Mouse (Mus musculus) hindbrain, embryonic 11.5 days (tissue): ENCODE data around the gene Fbxl18. TPM values are rescaled to one million over a fixed set of nuclear protein-coding genes. Genes with fewer than 3 reads are reported as not detected.
A peak's percentile ranks its signal among the peaks of the same experiment; 100 is the strongest.

ENCODE experiments used
- ATAC-seq: fragments of 200-750 bp; cut with Nextera tagmentation; 2 replicates; pipeline ENCODE4 v1.8.0; 2017; ENCODE audit warnings: mild to moderate bottlenecking, moderate TSS enrichment, moderate library complexity; ENCODE audit not compliant: low FRiP score
- DNase-seq: peaks from one replicate; pipeline ENCODE4 v3.0.0-alpha.2; 2015; ENCODE audit warnings: low spot score
- H3K27ac ChIP-seq: fragments of 300-500 bp; sonication (generic); 2 replicates; pipeline ENCODE4 v1.5.1; 2014; ENCODE audit warnings: mild to moderate bottlenecking, low read depth, low read length
- H3K27me3 ChIP-seq: fragments of 300-500 bp; sonication (generic); 2 replicates; pipeline ENCODE4 v1.6.1; 2014; ENCODE audit warnings: mild to moderate bottlenecking, low read length, moderate library complexity, mixed read lengths; ENCODE audit not compliant: control insufficient read depth, insufficient read depth
- H3K36me3 ChIP-seq: fragments of 300-500 bp; sonication (generic); 2 replicates; pipeline ENCODE4 v1.6.1; 2014; ENCODE audit warnings: mild to moderate bottlenecking, low read length, moderate library complexity, mixed read lengths; ENCODE audit not compliant: control insufficient read depth, insufficient read depth
- H3K4me1 ChIP-seq: fragments of 300-500 bp; sonication (generic); replicated peaks from 2 replicates; pipeline ENCODE4 v1.6.1; 2014; ENCODE audit warnings: low read length, mixed read lengths; ENCODE audit not compliant: control insufficient read depth, insufficient read depth
- H3K4me2 ChIP-seq: fragments of 300-500 bp; sonication (generic); replicated peaks from 2 replicates; pipeline ENCODE4 v1.6.1; 2014; ENCODE audit warnings: mild to moderate bottlenecking, low read depth, low read length
- H3K4me3 ChIP-seq: fragments of 300-500 bp; sonication (generic); 2 replicates; pipeline ENCODE4 v1.5.1; 2014; ENCODE audit warnings: low read depth, low read length
- H3K9ac ChIP-seq: fragments of 300-500 bp; sonication (generic); 2 replicates; pipeline ENCODE4 v1.6.1; 2014; ENCODE audit warnings: low read depth, low read length
- H3K9me3 ChIP-seq: fragments of 300-500 bp; sonication (generic); 2 replicates; pipeline ENCODE4 v1.6.1; 2016; ENCODE audit warnings: low read length; ENCODE audit not compliant: control insufficient read depth
- WGBS: fragments of 180-500 bp; shearing (Covaris S2); extraction: QIAGEN DNeasy Blood & Tissue Kit; methylation state at CpG from one replicate; pipeline ENCODE4 v1.1.7; 2014; 5-methylcytosine and 5-hydroxymethylcytosine counted together
- polyA plus RNA-seq: library from polyadenylated mRNA; unstranded; fragments of >200 nt; fragmentation: Nextera tagmentation; extraction: Ambion mirVana; gene quantifications from 2 replicates; pipeline ENCODE4 v1.2.1, GENCODE M21; 2014

The Fbxl18 gene
- polyA plus RNA-seq, 1 experiment from 2014 or later = 14.5 TPM

- H3K36me3 ChIP-seq = no peaks in the 10 kb centered on the region
- H3K9me3 ChIP-seq = no peaks in the 10 kb centered on the region
- no peak for ATAC-seq
- 79% methylated on average over 8 of the region's 8 CpGs for WGBS
- no peak overlapping the region for H3K4me3 ChIP-seq
- H3K27me3 ChIP-seq = no peaks in the 10 kb centered on the region
- no peak overlapping the region for H3K27ac ChIP-seq
- no peak overlapping the region for H3K9ac ChIP-seq
- no peak for DNase-seq
- no peak overlapping the region for H3K4me2 ChIP-seq
- no peaks in the 10 kb centered on the region for H3K4me1 ChIP-seq
These were observed 61.4 kb downstream of the Fbxl18 start for GRCm38 (mm10) chr5:142833646-142834438.

- no peak overlapping the region for H3K4me3 ChIP-seq
- peaks cover 17% of the 10 kb centered on the region for H3K4me1 ChIP-seq
- H3K27ac ChIP-seq = no peak overlapping the region
- H3K27me3 ChIP-seq = no peaks in the 10 kb centered on the region
- H3K9ac ChIP-seq = no peak overlapping the region
- H3K36me3 ChIP-seq = no peaks in the 10 kb centered on the region
- 85% methylated on average over 4 of the region's 4 CpGs for WGBS
- no peak overlapping the region for H3K4me2 ChIP-seq
- H3K9me3 ChIP-seq = no peaks in the 10 kb centered on the region
- no peak for DNase-seq
- ATAC-seq = no peak
These were observed 69.1 kb downstream of the Fbxl18 start for GRCm38 (mm10) chr5:142826131-142826530.

GRCm38 (mm10) chr5:142825665-142826064 lies 69.6 kb downstream of the Fbxl18 start:
- H3K4me3 ChIP-seq = no peak overlapping the region
- no peaks in the 10 kb centered on the region for H3K27me3 ChIP-seq
- H3K36me3 ChIP-seq = no peaks in the 10 kb centered on the region
- ATAC-seq = no peak
- WGBS = 69% methylated on average over 5 of the region's 5 CpGs
- H3K27ac ChIP-seq = no peak overlapping the region
- H3K4me2 ChIP-seq = no peak overlapping the region
- H3K4me1 ChIP-seq = peaks cover 17% of the 10 kb centered on the region
- DNase-seq = no peak
- no peak overlapping the region for H3K9ac ChIP-seq
- no peaks in the 10 kb centered on the region for H3K9me3 ChIP-seq

GRCm38 (mm10) chr5:142824091-142824490 lies 71.1 kb downstream of the Fbxl18 start:
- no peaks in the 10 kb centered on the region for H3K36me3 ChIP-seq
- WGBS = 8% methylated on average over 6 of the region's 6 CpGs
- no peaks in the 10 kb centered on the region for H3K9me3 ChIP-seq
- peaks cover 17% of the 10 kb centered on the region for H3K4me1 ChIP-seq
- DNase-seq (peak; percentile 55), ATAC-seq (no peak)
- peak overlapping the region; percentile 99 for H3K9ac ChIP-seq
- no peaks in the 10 kb centered on the region for H3K27me3 ChIP-seq
- peak overlapping the region; percentile 93; the same call in 1 of the 2 replicates for H3K4me2 ChIP-seq
- H3K27ac ChIP-seq = peak overlapping the region; percentile 100
- peak overlapping the region; percentile 99; the same call in 1 of the 2 replicates for H3K4me3 ChIP-seq

- H3K9me3 ChIP-seq = no peaks in the 10 kb centered on the region
- no peaks in the 10 kb centered on the region for H3K27me3 ChIP-seq
- peak overlapping the region; percentile 100 for H3K27ac ChIP-seq
- peak; percentile 79 for DNase-seq
- peaks cover 17% of the 10 kb centered on the region for H3K4me1 ChIP-seq
- 5% methylated on average over 31 of the region's 31 CpGs for WGBS
- ATAC-seq = peak; percentile 48
- no peaks in the 10 kb centered on the region for H3K36me3 ChIP-seq
- peak overlapping the region; percentile 99 for H3K9ac ChIP-seq
- H3K4me2 ChIP-seq = peak overlapping the region; percentile 93
- H3K4me3 ChIP-seq = peak overlapping the region; percentile 99
These were observed 71.8 kb downstream of the Fbxl18 start for GRCm38 (mm10) chr5:142823096-142824062.

GRCm38 (mm10) chr5:142822286-142823095 lies 72.7 kb downstream of the Fbxl18 start:
- ATAC-seq (no peak), DNase-seq (peak; percentile 71)
- no peaks in the 10 kb centered on the region for H3K9me3 ChIP-seq
- WGBS = under 1% methylated on average over 35 of the region's 36 CpGs
- H3K36me3 ChIP-seq = no peaks in the 10 kb centered on the region
- H3K4me1 ChIP-seq = peaks cover 17% of the 10 kb centered on the region
- peak overlapping the region; percentile 100 for H3K27ac ChIP-seq
- H3K4me2 ChIP-seq = peak overlapping the region; percentile 93
- no peaks in the 10 kb centered on the region for H3K27me3 ChIP-seq
- peak overlapping the region; percentile 99 for H3K4me3 ChIP-seq
- peak overlapping the region; percentile 99 for H3K9ac ChIP-seq

- H3K4me2 ChIP-seq = peak overlapping the region; percentile 93
- ATAC-seq (no peak), DNase-seq (no peak)
- H3K27me3 ChIP-seq = no peaks in the 10 kb centered on the region
- no peaks in the 10 kb centered on the region for H3K9me3 ChIP-seq
- H3K36me3 ChIP-seq = no peaks in the 10 kb centered on the region
- peak overlapping the region; percentile 100 for H3K27ac ChIP-seq
- peaks cover 17% of the 10 kb centered on the region for H3K4me1 ChIP-seq
- peak overlapping the region; percentile 99 for H3K4me3 ChIP-seq
- under 1% methylated on average over 9 of the region's 9 CpGs for WGBS
- H3K9ac ChIP-seq = peak overlapping the region; percentile 99
These were observed 73.3 kb downstream of the Fbxl18 start for GRCm38 (mm10) chr5:142821974-142822285.

GRCm38 (mm10) chr5:142821266-142821973 lies 73.8 kb downstream of the Fbxl18 start:
- WGBS = 0% methylated on average over 36 of the region's 36 CpGs
- Histone ChIP-seq H3K27ac (peak overlapping the region; percentile 100), H3K9ac (peak overlapping the region; percentile 99), H3K4me3 (peak overlapping the region; percentile 99), H3K36me3 (no peaks in the 10 kb centered on the region), H3K27me3 (no peaks in the 10 kb centered on the region), H3K4me1 (peaks cover 17% of the 10 kb centered on the region), H3K9me3 (no peaks in the 10 kb centered on the region), H3K4me2 (peak overlapping the region; percentile 93)
- peak; percentile 11; the same call in 1 of the 2 replicates for ATAC-seq
- peak; percentile 87 for DNase-seq
